Mouse (Mus musculus): ENCODE measurements around the gene Btd.
"Not testable (repeated sequence)": the region's sequence is repeated elsewhere in the genome, so short reads cannot be mapped to it uniquely, and the experiment has no call there.

The Btd gene

DNA sequence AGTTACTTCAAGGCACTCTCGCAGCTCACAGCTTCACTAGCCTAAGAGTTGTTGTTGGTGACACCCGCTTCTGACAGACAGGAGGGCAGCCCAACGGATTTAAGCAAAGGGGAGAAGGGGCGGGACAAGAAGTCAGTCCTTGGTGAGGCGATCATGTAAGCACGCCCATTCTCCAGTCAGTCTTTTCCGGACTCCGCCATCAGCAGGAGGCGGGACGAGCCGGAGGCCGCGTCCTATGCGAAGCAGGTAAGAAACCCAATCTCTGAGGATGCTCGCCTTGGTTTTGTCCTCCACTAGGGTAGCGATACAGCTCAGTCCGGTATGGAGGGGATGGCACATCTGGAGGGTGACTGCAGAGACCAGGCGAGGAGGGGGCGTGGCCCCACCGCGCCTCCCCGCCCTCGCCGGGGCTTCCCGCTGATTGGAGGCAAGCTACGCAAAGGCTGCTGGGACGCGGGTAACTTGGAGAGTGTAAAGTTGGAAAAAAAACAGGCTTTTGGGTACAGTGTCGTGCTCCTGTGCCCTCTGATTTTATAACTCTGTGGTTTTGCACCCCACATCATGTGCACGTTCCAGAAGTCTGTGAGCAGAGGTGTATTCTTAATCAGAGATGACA, at the start of gene Btd, which contains the start of gene Hacl1:
Gene Btd (plus strand): TSS at position 139 of the 616 bp plus-strand sequence.
Gene Hacl1 (minus strand): TSS at position 397 of the 616 bp plus-strand sequence.
- DNase-seq (ENCODE audit: low spot score) = peak; percentile 82

DNA sequence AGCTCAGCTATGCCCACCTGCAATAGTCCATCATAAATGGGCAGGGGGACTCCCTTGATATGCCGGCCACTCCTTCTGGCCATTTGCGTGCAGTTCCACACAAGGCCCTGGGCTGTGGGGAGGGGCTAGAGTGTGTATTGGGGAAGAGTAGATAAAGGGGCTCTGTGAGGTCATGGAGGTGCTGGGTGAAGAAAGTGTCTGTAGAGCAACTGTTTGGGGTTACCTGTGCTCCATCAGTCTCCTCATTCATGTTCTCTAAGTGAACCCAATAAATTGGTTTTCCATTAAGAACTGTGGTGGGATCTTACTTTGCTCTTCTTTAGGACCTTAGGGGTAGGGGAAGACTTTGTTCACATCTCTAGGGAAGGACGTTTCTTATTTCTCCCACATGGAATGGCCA, 49.6 kb upstream of the Btd start, which contains the start of gene Colq:
Gene Colq (minus strand): TSS at position 101 of the 400 bp plus-strand sequence.
- DNase-seq (ENCODE audit: low spot score) = no peak

DNA sequence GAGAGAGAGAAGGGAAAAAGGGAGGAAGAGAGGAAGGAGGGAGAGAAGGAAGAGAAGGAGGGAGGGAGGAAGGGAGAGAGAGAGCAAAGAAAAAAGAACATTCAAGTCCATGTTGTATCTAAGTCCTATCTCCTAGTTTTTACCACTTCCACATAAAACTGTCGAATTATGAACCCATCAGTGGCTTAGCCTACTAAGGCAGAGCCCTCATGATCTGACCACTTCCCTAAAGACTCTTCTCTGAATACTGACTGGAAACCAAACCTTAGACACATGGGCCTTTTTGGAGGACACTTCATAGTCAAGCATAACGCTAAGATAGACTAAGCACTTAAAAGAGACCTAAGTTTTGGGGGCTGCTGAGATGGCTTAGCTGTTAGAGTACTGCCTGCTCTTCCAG, 47.8 kb upstream of the Btd start:
- no peak for DNase-seq (ENCODE audit: low spot score)

DNA sequence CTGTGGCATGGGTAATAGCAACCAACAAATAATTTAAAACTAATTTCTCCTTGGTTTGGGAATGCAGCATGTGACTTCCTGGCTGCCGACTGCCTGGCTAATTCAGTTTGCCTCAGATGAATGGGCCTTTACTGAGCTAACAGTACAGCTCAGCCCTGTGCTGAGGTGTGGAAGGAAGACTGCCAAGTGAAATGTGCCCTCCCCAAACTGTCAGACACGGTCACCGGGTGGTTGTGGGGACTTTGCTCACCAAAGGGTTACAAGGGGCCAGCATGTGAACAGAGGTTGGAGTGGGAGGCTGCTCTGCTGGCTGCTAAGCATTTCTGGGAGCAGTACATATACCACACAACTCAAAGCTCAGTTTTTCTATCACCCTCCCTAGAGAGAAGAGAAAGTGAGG, 46.1 kb upstream of the Btd start:
- DNase-seq (ENCODE audit: low spot score) = no peak

DNA sequence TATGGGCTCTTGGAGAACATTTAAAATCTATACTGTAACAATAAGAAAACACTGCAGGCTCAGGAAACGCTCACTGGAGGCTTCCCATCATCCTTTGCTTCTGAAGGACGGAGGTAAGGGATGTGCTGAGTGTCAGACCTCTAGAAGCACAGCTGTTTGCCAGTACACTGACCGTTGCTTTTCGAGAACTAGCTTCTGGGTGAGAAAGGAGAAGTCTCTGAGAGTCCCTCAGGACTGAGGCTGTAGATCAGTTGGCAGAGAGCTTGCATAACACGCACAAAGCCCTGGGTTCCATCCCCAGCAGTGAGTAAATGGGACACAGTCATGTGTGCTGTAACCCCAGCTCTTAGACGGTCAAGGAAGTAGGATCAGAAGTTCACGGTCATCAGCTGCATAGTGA, 44.4 kb upstream of the Btd start:
- no peak for DNase-seq (ENCODE audit: low spot score)

DNA sequence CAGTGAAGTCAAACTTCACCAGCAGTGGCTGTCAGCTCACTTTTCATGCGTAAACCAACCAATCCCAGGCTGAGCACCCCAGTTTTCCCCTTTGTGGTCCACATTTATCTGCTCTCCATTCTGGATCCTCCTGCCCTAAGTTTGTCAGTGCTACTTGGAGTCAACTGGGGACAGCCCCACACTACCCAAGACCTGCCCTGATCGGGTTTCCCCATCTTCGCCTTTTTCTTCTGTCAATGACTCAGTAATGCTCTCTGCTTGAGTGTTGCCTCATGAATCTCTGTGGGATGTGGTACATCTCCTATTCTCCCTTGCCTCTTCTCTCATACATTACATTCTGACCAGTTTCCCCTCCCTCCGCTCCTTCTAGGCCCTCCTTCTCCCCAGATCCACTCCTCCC, 43.4 kb upstream of the Btd start:
- DNase-seq (ENCODE audit: low spot score) = no peak

DNA sequence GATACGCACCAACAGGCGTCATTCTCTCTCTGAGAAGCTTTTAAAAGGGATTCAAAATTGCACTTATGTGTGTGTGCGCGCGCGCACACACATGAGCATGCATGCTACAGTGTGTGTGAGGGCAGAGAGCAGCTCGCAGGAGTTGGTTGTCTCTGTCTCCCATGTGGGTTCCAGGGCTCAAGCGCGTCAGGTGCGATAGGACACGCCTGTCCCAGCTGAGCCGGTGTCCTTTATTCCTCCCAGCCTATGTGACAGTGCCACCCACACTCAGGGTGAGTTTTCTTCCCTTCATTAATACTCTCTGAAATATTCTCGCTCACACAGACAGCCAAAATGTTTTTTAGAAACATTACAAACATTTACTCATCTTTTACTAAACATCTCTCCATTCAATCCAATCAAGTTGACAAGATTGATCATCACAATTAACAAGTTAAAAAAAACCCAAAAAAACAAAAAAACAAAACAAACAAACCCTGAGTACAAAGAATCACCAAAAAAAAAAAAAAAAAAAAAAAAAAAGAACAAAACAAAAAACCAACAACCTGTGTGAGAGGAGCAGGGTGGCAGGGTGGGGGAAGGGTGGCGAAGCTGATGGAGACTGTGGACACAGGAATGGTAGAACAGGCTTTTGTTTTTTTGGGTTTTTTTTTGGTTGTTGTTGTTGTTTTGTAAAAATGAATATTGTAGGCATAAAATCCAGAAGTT, 38.8 kb upstream of the Btd start:
- DNase-seq (ENCODE audit: low spot score) = no peak

DNA sequence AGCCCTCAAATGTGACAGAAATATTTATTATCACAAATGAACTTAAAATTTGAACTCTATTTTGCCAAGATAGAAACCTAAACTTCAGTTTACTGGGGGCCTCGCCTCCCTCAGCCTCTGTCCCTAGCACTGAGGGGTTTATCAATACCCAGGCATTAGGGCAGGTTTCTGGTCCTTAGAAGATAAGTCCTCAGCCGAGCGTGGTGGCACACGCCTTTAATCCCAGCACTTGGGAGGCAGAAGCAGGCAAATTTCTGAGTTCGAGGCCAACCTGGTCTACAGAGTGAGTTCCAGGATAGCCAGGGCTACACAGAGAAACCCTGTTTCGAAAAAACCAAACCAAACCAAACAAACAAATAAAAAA, 38.2 kb upstream of the Btd start:
- DNase-seq (ENCODE audit: low spot score) = not testable (repeated sequence)

DNA sequence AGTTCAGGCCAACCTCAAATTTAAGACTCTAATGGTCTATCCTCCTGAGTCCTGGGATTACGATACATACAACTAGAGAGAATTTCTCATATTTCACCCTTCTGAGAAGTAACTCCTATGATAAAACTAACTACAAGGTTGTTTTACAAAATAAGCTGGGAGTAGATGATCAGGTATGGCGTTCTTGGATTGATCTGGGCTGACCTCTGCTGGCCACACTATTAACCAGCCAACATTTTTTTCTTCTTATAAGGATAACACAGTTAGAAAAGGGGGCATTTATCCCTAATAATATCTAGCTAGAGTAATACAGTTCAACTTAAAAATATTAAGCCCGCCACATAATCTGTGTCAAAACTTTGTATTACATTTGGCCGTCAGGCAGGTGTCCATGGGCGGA, 35.9 kb upstream of the Btd start:
- no peak for DNase-seq (ENCODE audit: low spot score)

DNA sequence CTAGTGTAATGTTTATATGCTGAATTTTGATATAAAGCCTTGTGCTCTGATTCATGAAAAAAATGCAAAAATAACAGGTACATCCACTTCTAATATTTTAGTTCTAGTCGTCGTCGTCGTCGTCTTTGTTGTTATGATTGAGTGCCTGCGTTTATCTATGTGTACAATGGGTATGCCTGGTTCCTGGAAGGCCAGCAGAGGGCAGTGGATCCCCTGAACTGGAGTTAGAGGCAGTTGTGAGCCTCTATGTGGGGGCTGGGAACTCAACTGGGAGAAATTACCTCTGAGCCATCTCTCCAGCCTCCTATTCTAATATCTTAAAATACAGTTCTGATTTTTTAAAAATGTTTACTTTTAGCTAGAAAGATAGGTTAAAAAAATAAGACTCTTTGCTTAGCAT, 35.3 kb upstream of the Btd start:
- DNase-seq (ENCODE audit: low spot score) = no peak

DNA sequence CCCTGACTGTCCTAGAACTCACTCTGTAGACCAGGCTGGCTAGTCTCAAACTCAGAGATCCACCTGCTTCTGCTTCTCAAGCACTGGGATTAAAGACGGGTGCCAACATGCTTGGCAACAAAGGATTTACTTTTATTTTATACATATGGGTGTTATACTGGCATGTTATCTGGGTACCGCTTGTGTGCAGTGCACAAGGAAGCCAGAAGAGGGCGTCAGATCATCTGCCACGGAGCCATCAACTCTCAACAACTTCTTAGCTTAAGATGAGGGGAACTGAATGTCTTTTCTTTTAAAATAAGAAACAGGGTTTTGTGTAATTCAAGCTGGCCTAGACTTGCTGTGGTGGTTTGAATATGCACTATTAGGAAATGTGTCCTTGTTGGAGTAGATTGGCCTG, 28.8 kb upstream of the Btd start:
- no peak for DNase-seq (ENCODE audit: low spot score)

DNA sequence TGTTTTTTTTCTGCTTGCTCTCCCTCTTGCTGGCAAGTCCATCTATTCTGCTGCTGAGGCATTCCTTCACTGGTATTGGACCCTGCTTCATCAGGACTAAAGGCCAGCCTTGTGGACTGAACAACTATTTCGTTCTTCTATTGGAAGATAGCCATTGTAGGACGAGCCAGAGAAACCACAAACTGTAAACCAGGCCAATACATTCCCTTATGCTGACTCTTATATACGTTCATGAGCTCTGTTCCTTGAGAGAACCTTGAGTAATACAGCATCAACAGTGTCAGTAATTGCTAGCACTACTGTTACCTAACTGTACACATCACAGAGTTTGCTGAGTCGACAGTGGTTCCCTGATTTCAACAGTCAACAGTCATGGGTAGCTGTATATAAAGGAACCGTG, 27.2 kb upstream of the Btd start:
- DNase-seq (ENCODE audit: low spot score) = no peak

DNA sequence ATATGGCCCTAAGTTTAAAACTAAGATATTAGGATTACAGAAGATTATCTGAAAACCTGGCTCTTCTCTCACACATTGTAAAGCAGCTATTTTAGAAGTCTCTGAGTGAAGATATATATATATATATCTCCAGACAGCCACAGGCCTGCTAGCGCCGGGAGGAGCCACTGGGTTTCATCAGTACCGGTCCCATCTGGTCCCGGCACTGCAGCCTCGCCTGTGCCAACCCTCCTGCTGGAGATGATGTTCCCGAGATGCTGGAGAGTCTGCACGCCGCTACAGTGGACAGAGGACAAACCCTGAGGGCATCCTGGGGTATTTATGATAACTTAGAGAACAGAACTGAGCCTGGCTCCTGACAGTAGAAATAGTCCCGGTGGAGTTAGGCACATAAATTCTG, 23.6 kb upstream of the Btd start:
- no peak for DNase-seq (ENCODE audit: low spot score)

DNA sequence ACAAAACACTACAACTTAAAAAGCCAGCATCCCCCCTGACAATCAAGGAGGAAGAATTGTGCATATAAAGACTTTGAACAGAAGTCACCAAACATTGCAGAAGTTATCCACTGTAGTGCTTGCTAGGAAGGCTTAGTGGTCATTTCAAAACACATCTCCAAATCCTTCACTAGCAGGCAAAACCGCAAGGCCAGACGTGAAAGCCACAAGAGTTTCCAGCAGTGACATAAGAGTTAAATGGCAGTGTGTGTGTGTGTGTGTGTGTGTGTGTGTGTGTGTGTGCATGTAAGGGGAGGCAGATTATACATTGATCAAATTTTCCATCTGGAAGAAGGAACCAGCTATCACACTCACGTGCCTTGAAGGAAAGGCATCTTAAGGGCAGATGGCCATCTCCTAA, 22.8 kb upstream of the Btd start:
- no peak for DNase-seq (ENCODE audit: low spot score)

DNA sequence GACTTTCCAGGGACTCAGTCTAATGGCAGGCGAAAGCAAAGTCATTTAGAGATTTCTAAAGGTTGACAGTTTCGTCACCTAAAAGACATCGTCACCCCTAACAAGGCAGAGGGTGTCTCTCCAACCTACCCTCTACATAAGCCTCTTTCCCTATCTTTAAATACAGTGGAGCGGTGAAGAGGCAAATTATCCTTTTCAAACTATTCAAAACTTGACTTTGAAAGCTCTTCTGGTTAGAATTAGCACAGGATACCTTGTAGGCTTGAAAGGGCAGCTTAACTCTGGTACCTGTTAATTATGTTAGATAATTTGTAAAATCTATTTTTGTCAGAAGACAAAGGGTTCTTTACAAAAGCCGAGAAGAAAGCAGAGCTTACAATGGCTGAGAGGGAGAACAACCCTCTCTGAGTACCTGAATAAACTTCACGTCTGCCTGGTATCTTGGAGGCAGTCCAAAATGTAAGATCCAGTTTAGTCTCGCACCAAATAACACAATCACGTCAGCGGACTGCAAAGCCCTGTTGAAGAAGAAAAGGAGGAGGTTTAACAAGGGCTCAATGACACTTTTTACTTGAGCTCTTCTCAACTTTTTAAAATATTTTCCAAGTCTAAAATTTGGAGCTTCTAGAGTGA, 20.1 kb upstream of the Btd start:
- no peak for DNase-seq (ENCODE audit: low spot score)

DNA sequence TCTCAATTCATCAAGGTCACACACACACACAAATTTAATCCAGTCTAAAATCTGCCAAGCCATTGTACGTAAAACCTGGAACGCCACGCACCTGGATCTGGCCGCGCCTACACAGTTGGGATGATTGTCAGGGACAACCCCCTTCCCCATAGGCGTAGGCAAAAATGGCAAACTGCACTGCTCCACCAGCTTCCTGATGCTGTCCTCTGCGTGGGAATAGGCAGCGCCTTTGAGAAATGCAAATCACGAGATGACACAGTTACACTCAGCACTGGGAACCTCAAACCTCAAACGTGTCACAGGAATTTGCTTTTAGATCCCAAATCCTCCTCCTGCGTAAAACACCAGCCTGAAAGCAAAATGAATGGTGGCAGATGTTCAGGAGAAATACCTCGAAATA, 18.1 kb upstream of the Btd start:
- DNase-seq (ENCODE audit: low spot score) = no peak

DNA sequence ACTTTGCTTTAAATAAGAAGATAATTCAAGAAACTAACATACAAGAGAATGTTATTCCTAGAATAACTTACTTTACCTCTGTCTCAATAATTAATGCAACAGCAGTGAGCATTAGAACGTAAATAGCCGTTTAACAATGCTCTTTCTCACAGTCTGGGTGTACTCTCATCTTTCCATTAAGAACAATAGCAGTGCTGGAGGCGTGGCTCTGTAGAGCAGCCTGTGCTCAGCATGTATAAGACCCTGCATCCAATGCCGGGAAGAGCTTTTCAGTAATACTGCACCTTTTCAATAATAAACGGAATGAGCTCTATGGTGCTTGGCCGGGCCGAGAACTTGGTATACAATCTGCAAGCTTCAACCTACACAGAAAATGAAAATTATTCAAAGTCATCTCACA, 10.2 kb upstream of the Btd start:
- no peak for DNase-seq (ENCODE audit: low spot score)

DNA sequence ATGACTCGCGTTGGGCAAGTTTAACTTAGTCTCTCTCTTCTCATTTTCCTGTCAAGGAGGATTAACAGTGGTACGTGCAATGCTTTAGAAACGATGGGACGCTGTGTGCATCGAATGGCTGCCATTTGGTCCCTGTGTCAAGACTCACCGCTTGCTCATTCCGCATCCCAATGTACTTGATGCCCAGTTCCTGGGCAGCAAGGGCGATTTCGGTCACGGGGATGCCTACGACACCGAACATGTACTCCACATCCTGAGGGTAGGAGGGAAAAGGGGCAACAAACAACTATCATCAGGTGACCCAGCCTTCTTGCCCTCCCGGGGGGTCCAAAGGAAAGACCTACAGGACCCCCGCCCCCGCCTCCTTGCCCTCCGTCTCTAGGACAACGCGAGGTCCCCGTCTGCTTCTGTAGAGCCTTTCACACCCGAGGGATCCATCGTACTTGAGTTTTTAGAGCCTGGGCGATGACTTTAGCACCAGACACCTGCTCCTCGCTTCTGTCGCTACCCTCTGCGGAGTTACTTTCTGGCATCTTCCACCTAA, 410 bp upstream of the Btd start, which contains the start of gene Gm49387:
Gene Gm49387 (minus strand): TSS at position 533 of the 544 bp plus-strand sequence.
- DNase-seq (ENCODE audit: low spot score) = no peak

DNA sequence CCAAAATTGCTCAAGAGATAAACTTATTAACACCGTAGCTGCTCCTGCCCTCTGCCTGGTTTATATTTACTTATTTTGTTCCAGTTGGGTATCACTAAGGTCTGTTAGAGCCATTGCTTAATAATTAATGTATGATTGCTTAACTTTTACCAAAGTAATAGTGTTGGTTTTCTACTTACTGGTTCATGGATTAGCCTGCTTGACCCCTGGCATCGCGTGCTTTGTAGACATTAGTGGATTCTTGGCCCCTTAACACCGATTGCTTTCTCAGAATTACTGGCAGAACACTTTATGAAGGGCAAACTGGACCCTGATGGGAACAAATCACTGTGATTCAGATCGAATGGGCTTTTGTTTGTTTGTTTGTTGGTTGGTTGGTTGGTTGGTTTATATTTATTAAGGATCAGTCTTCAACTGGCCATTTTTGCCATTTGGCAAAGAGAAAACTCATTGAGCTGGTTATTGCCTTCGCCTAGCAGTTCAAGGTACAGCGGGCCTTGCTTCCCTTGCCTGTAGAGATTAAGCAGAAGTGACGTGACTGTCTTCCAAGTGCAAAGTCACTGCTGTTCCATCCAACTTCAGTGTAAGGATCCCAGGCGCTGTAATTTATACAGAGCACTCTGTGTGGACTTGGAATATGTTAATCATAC, 803 bp downstream of the Btd start:
- no peak for DNase-seq (ENCODE audit: low spot score)

DNA sequence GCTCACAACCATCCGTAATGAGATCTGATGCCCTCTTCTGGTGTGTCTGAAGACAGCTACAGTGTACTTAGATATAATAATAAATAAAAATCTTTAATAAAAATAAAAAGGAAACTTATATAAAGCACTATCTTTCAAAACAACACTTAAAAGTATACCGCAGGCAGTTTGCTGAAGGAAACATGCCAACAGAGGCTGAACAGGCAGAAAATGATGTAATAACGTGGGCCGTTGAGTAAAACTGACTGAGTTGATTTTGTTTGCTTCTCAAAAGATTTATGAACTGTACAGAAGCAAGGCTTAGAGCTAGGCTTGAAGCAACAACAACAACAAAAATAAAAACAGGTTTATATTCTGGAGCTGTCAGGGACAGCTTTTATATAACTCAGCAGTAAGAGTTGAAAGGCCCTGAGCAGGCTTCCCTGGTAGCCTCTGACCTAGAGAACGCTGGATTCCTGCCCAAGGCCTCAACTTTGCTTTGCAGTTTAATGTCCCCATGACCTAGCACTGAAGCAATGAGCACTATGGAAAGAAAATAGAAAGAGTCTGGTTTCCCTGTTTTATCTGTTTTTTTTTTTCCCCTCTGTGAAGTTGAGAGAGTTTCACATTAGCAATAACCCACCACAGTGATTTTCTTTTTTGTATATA, 3.5 kb downstream of the Btd start:
- DNase-seq (ENCODE audit: low spot score) = peak; percentile 66

DNA sequence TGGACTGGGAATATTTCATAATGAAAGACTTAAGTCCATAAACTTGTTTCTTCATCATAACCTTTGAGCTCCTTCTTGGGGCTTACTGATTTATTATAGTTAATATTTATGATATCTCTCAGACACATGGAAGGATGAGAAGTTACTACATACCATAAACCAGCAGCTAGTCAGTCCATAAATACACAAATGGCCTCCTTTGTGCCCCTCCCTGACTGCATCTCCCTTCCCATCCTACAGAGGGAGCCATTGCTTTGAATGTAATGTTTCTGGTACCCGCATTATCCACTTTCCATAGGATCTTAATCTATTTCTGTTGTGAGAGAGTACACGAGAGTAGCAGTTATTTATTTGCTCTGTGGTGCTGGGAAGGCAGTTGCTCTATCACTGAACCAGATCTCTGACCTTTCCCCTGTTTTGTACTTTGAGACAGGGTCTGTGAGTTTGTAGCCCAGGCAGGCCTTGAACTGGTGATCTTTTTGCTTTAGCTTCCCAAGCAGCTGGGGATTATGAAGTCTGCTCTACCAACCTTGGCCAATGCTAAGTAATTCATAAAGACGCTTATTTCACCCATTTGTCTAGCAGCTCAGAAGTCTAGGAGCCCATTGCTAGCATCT, 4.2 kb downstream of the Btd start:
- DNase-seq (ENCODE audit: low spot score) = no peak

DNA sequence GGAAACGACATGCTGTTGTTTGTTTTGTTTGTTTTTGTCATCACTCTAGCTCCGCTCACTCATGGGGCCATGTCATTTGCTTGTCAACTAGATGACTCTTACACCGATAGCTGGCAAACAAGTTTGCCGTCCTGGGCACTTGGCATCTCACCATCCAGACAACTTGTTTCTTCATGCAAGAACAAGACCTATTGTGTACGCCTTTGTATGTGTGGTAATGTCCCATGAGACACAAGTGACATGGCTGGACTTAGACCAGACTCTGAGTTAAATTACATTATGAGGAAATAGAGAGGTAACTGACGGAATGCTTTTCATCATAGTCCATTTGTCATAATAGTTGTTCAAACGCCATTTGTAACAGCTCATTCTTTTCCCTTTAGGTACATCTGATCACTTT, 5.1 kb downstream of the Btd start:
- no peak for DNase-seq (ENCODE audit: low spot score)

All from ovary, postnatal 36 days (tissue).